Mouse (Mus musculus) bone marrow macrophage, adult 2 months (primary cell): Measurements from ENCODE around the gene Grk2. TPM values are rescaled to one million over a fixed set of nuclear protein-coding genes. Genes with fewer than 3 reads are reported as not detected.

Experiments used
- H3K27ac ChIP-seq: 2 replicates; pipeline ENCODE4 v1.5.1; 2012; ENCODE audit warnings: low read depth, low read length; ENCODE audit not compliant: insufficient read depth
- H3K4me1 ChIP-seq: 2 replicates; pipeline ENCODE4 v1.6.1; 2012; ENCODE audit warnings: low read length; ENCODE audit not compliant: control insufficient read depth, insufficient read depth
- H3K4me3 ChIP-seq: 2 replicates; pipeline ENCODE4 v1.5.1; 2012; ENCODE audit warnings: mild to moderate bottlenecking, low read length, moderate library complexity; ENCODE audit not compliant: insufficient read depth
- CTCF ChIP-seq: IDR thresholded peaks from 2 replicates; pipeline ENCODE4 v1.5.1; 2012; ENCODE audit warnings: low read depth, mild to moderate bottlenecking, low read length, moderate library complexity
- POLR2A ChIP-seq: IDR thresholded peaks from 2 replicates; pipeline ENCODE4 v1.6.1; 2012; ENCODE audit warnings: mild to moderate bottlenecking, low read depth, low read length, borderline replicate concordance
- polyA plus RNA-seq: library from polyadenylated mRNA; stranded (reverse); fragments of >200 nt; gene quantifications from 2 replicates; pipeline ENCODE4 v1.2.4, GENCODE M21; 2012; ENCODE audit not compliant: missing spikeins, insufficient read depth, insufficient read length

The Grk2 gene
- polyA plus RNA-seq, 1 experiment, result 278 TPM

- no peak for TF ChIP-seq POLR2A
- TF ChIP-seq CTCF, result no peak
- H3K27ac ChIP-seq, result no peak overlapping the region
- no peak overlapping the region for H3K4me3 ChIP-seq
- peaks cover 13% of the 10 kb centered on the region for H3K4me1 ChIP-seq
Observed at GRCm38 (mm10) chr19:4326881-4327280, 20.9 kb upstream of the Grk2 start.

- TF ChIP-seq POLR2A, result no peak
- TF ChIP-seq CTCF, result no peak
Observed at GRCm38 (mm10) chr19:4326106-4326505, 20.1 kb upstream of the Grk2 start.

DNA sequence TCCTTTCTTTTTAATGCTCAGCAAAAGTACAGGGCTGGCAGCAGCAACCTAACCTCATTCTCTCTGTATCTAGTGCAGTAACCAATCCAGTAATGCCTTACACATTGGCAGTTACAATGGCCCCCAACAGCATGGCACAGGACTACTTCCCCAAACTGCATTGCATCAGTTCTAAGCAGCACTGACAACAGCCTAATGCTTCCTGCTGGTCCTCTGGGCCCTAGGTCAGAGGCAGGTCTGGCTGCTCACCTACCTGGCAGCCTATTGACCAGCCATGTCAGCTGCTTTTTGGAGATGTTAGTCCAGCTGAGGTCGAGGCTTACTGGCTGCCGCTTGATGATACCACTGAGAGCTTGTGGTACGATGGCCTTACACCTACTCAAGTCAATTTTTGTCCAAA, 16.1 kb upstream of the Grk2 start:
- Histone ChIP-seq H3K27ac (no peak overlapping the region), H3K4me3 (no peak overlapping the region), H3K4me1 (peaks cover 5% of the 10 kb centered on the region)
- no peak for TF ChIP-seq POLR2A
- no peak for TF ChIP-seq CTCF

More at GRCm38 (mm10) chr19:4326106-4326505, 20.1 kb upstream of the Grk2 start:
- H3K4me3 ChIP-seq, result no peak overlapping the region
- H3K4me1 ChIP-seq, result peaks cover 10% of the 10 kb centered on the region
- H3K27ac ChIP-seq, result no peak overlapping the region

DNA sequence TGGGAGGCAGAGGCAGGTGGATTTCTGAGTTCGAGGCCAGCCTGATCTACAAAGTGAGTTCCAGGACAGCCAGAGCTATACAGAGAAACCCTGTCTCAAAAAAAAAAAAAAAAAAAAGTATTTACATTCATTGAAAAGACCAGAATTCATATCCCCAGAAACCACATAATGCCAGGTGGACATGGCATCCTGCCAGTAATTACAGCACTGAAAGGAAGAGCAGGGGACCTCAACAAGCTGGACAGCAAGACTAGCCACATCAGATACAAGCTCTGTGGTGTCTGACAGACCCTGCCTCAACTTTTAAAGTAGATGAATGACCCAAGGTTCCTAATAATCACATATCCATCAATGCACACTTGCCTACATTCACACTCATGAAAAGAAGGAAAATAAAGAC, 15.6 kb upstream of the Grk2 start:
- TF ChIP-seq CTCF (no peak), POLR2A (no peak)
- H3K4me1 ChIP-seq, result peaks cover 5% of the 10 kb centered on the region
- no peak overlapping the region for H3K27ac ChIP-seq
- H3K4me3 ChIP-seq, result no peak overlapping the region

GRCm38 (mm10) chr19:4319272-4319671, 13.2 kb upstream of the Grk2 start:
- H3K4me1 ChIP-seq, result peaks cover 10% of the 10 kb centered on the region
- TF ChIP-seq CTCF (no peak), POLR2A (no peak)
- no peak overlapping the region for H3K4me3 ChIP-seq
- H3K27ac ChIP-seq, result no peak overlapping the region

DNA sequence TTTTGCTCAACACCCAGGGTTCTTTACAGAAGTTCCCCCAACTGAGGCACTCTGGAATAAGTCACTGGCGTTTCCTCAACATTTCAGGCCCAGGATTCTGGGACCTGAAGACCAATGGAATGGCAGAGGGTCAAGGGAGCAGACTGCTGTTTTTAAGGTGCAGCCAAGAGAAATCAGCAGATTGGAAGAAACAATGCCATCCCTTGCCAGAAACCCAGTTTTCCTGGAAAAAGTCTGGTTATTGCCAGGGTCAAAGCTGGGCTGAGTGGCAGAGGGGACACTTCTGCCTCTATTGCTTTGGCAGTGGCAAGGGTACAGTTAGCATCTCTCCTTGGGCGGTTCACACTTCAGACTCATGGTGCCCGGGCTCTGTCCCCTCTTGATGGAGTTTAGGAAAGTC, 11.2 kb upstream of the Grk2 start:
- TF ChIP-seq POLR2A, result no peak
- TF ChIP-seq CTCF, result no peak
- Histone ChIP-seq H3K4me1 (peaks cover 10% of the 10 kb centered on the region), H3K4me3 (no peak overlapping the region), H3K27ac (no peak overlapping the region)

GRCm38 (mm10) chr19:4315223-4315944, 9.4 kb upstream of the Grk2 start:
- peaks cover 5% of the 10 kb centered on the region for H3K4me1 ChIP-seq
- TF ChIP-seq CTCF (no peak), POLR2A (no peak)
- no peak overlapping the region for H3K27ac ChIP-seq
- H3K4me3 ChIP-seq, result no peak overlapping the region

DNA sequence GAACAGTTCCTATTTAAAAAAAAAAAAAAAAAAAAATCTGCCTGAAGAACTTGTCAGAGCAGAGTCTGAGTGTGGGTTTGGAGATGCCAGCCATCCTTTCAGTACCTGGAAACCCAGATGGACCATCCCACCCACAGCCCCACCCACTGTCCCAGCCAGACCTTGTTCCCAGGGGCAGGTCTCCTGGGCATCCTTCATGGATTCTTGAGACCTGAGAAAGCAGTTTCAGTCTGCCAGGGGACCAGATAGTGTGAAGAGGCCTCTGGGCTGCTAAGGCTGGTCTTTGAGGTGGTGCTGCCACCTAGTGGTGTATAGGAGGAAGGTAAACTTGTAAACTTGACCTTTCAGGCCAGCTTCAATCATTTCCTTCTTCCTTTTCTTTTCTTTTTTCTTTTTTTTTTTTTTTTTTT, 3.8 kb upstream of the Grk2 start:
- no peak overlapping the region for H3K4me3 ChIP-seq
- H3K27ac ChIP-seq, result no peak overlapping the region
- no peak for TF ChIP-seq POLR2A
- TF ChIP-seq CTCF, result peak; percentile 62
- peaks cover 2% of the 10 kb centered on the region; the same call in 1 of the 2 replicates for H3K4me1 ChIP-seq

DNA sequence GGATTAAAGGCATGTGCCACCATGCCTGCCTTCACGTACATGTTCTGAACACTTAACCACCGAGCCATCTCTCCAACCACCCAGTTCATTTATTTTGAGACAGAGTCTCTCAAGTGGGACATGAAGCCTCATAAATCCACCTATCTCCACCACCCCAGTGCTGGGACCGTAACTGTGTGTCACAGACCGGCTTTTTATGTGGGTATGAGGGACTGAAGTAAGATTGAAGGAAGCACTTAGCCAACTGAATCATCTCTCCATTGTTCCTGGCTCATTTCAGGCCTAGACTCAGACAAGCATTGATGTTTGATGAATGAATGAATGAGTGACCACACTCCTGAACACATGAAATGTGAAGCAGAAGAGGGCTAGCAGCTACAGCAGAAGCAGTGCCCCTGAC, 3.3 kb upstream of the Grk2 start:
- H3K4me3 ChIP-seq, result no peak overlapping the region

DNA sequence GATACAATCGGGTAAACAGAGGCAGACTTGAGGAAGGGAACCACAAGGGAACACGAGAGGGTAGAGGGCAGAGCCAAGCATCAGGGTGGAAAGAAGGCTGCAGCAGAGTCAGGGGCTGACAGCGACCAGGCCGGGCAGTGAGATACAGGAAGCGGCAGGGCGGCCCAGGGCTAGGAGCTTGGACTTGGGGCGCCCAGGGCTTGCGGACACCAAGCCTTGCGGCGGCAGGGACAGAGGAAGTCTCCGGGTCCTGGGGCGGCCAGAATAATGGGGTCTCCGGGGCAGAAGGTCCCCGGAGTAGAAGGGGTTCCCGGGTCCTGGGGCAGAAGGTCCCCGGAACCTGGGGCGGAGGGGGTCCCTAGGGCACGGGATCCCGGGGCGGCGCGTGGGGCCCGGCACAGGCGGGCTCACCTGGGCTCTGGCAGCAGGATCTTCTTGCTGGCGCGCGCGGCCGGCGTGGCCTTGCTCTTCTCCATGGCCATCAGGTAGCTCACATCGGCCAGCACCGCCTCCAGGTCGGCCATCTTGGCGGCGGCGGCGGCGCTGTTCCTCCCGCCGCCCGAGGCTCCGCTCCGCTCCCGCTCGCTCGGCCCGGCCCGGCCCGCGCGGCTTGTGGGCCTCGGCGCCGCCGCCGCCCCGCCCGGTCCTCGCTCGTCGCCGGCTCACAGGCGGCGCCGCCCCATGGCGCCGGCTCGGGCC, 382 bp downstream of the Grk2 start:
- peak overlapping the region; percentile 98 for H3K27ac ChIP-seq
- H3K4me3 ChIP-seq, result peak overlapping the region; percentile 91
- peaks cover 19% of the 10 kb centered on the region for H3K4me1 ChIP-seq
- TF ChIP-seq POLR2A (no peak), CTCF (no peak)

More for the DNA sequence above, 3.3 kb upstream of the Grk2 start:
- TF ChIP-seq CTCF, result no peak
- no peak for TF ChIP-seq POLR2A
- H3K27ac ChIP-seq, result no peak overlapping the region
- peaks cover 2% of the 10 kb centered on the region; the same call in 1 of the 2 replicates for H3K4me1 ChIP-seq

- Histone ChIP-seq H3K4me3 (peak overlapping the region; percentile 91), H3K27ac (peak overlapping the region; percentile 98), H3K4me1 (peaks cover 22% of the 10 kb centered on the region)
- no peak for TF ChIP-seq CTCF
- TF ChIP-seq POLR2A, result no peak
Observed at GRCm38 (mm10) chr19:4304871-4305321, 1.1 kb downstream of the Grk2 start.
